7 mouse cellular contexts compared by ENCODE assay signal in genomic region chr1:187215181-187216116, GRCm38 (mm10). TPM values are rescaled to one million over a fixed set of nuclear protein-coding genes. Genes with fewer than 3 reads are reported as not detected.
A peak's percentile ranks its signal among the peaks of the same experiment; 100 is the strongest.
DNase-seq lines count a peak whose midpoint lies in the region; ATAC-seq lines count a peak whose summit lies in the region.

TSS of gene Spata17 (minus strand) at chr1:187215465.
TSS of gene Gpatch2 (plus strand) at chr1:187215508.

- 1% methylated on average over 58 of the region's 58 CpGs for WGBS in intestine, embryonic 15.5 days
- WGBS in midbrain, embryonic 11.5 days = under 1% methylated on average over 58 of the region's 58 CpGs

- peak within 1 kb of the TSS; percentile 92 for H3K4me3 ChIP-seq in intestine, embryonic 15.5 days (replicated peaks)
- peak within 1 kb of the TSS; percentile 85 for H3K4me3 ChIP-seq in midbrain, embryonic 11.5 days (ENCODE audit: low read depth, low read length)

- no peaks in the 10 kb centered on the region for H3K36me3 ChIP-seq in intestine, embryonic 15.5 days
- H3K36me3 ChIP-seq in midbrain, embryonic 11.5 days (ENCODE audit: control insufficient read depth, insufficient read depth, low read length) = no peaks in the 10 kb centered on the region

- peak within 1 kb of the TSS; percentile 90 for H3K9ac ChIP-seq in intestine, embryonic 15.5 days
- peak within 1 kb of the TSS; percentile 90 for H3K9ac ChIP-seq in midbrain, embryonic 11.5 days (ENCODE audit: low read length)

- intact Hi-C loops in gastrocnemius, postnatal 36 days (cut with DNase I) = no loop called here
- intact Hi-C loops in left cerebral cortex, postnatal 36 days (cut with DNase I) = no loop called here

- H3K27me3 ChIP-seq in intestine, embryonic 15.5 days (replicated peaks) = no peaks in the 10 kb centered on the region
- H3K27me3 ChIP-seq in midbrain, embryonic 11.5 days (ENCODE audit: control insufficient read depth, insufficient read depth, low read length) = no peaks in the 10 kb centered on the region

- no peaks in the 10 kb centered on the region for H3K9me3 ChIP-seq in intestine, embryonic 15.5 days
- no peaks in the 10 kb centered on the region for H3K9me3 ChIP-seq in midbrain, embryonic 11.5 days (ENCODE audit: control insufficient read depth, low read length)

- ATAC-seq in intestine, embryonic 15.5 days = peak; percentile 91
- peak; percentile 95 for ATAC-seq in midbrain, embryonic 11.5 days (ENCODE audit: low FRiP score)

- peak; percentile 89 for DNase-seq in adrenal gland, adult 2 months
- peak; percentile 93 for DNase-seq in embryo, embryonic 11 days
- DNase-seq in gastrocnemius, postnatal 36 days = peak; percentile 72 to 75
- peak; percentile 78 to 81 for DNase-seq in left cerebral cortex, postnatal 36 days (ENCODE audit: low spot score in 2 of 2)
- peak; percentile 98 for DNase-seq in midbrain, embryonic 11.5 days (ENCODE audit: low spot score, missing footprints)
- peak; percentile 71 for DNase-seq in skeletal muscle tissue, adult 2 months (ENCODE audit: low read depth, low spot score)

- peak within 1 kb of the TSS; percentile 70 for H3K4me2 ChIP-seq in intestine, embryonic 15.5 days (replicated peaks)
- peak within 1 kb of the TSS; percentile 79 for H3K4me2 ChIP-seq in midbrain, embryonic 11.5 days

- H3K27ac ChIP-seq in intestine, embryonic 15.5 days = peak within 1 kb of the TSS; percentile 83
- peak within 1 kb of the TSS; percentile 35; the same call in 1 of the 2 replicates for H3K27ac ChIP-seq in midbrain, embryonic 11.5 days (ENCODE audit: low read depth, low read length)

- H3K4me1 ChIP-seq in intestine, embryonic 15.5 days (replicated peaks) = no peaks in the 10 kb centered on the region
- peaks cover 4% of the 10 kb centered on the region for H3K4me1 ChIP-seq in midbrain, embryonic 11.5 days (ENCODE audit: control insufficient read depth, insufficient read depth, low read length)

RNA-seq across cellular contexts. Expression of gene Spata17, which starts in this region (rescaled TPM):
- 1 to 10 TPM in 1 of 2 experiments, under 1 TPM in 1; 0.52 to 1.8 TPM for total RNA-seq in adrenal gland, adult 2 months (2021)
- 0.09 and 0.59 TPM in 2 replicates for polyA plus RNA-seq in adrenal gland, adult 2 months (2012; rRNA removed)
- not detected for total RNA-seq in gastrocnemius, postnatal 36 days (2021)
- polyA plus RNA-seq in intestine, embryonic 15.5 days (2015; fragmentation: Nextera tagmentation; extraction: Ambion mirVana) = 0.85 and 1.2 TPM in 2 replicates
- total RNA-seq in left cerebral cortex, postnatal 36 days (2021) = under 1 TPM in 1 of 2 experiments, not detected in 1; 0.64 TPM
- 0.92 and 1.2 TPM in 2 replicates for polyA plus RNA-seq in midbrain, embryonic 11.5 days (2014; fragmentation: Nextera tagmentation; extraction: Ambion mirVana)

RNA-seq across cellular contexts. Expression of gene Gpatch2, which starts in this region (rescaled TPM):
- total RNA-seq in adrenal gland, adult 2 months (2021) = 10 to 100 TPM; 20.2 to 29.1 TPM
- polyA plus RNA-seq in adrenal gland, adult 2 months (2012; rRNA removed) = 5.0 and 5.4 TPM in 2 replicates
- total RNA-seq in gastrocnemius, postnatal 36 days (2021) = 1 to 10 TPM; 7.6 to 10.0 TPM
- polyA plus RNA-seq in intestine, embryonic 15.5 days (2015; fragmentation: Nextera tagmentation; extraction: Ambion mirVana) = 16.8 and 17.4 TPM in 2 replicates
- total RNA-seq in left cerebral cortex, postnatal 36 days (2021) = 10 to 100 TPM; 21.4 to 24.8 TPM
- polyA plus RNA-seq in midbrain, embryonic 11.5 days (2014; fragmentation: Nextera tagmentation; extraction: Ambion mirVana) = 25.0 and 25.1 TPM in 2 replicates

Comparison
In these comparisons a context has a peak if more than half of its experiments do, and no peak if none do; other contexts are left out.
1. Peak in every context shown above with its lines: DNase-seq, ATAC-seq, H3K4me3 ChIP-seq and H3K27ac ChIP-seq.